Mouse (Mus musculus): Measurements from ENCODE around the gene Cadm4.
"Not testable (repeated sequence)": the region's sequence is repeated elsewhere in the genome, so short reads cannot be mapped to it uniquely, and the experiment has no call there.

Cadm4 gene

DNA sequence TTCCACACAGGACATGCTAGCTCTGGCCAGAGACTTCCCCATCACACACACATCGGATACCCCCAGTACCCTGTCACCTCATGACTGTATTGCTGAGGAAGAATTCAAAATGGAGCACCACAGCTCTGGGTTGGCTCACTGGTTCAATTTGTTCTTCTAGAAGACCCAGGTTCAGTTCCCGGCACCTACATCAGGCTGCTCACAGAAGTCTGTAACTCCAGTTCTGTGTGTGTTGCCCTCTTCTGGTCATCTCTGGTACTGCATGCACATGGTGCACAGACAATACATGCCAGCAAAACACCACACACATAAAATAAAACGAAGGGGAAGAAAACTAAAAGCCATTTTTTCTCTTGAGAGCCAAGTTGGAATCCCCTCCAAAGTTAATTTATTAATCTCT, 12.7 kb upstream of the Cadm4 start:
- DNase-seq: no peak

DNA sequence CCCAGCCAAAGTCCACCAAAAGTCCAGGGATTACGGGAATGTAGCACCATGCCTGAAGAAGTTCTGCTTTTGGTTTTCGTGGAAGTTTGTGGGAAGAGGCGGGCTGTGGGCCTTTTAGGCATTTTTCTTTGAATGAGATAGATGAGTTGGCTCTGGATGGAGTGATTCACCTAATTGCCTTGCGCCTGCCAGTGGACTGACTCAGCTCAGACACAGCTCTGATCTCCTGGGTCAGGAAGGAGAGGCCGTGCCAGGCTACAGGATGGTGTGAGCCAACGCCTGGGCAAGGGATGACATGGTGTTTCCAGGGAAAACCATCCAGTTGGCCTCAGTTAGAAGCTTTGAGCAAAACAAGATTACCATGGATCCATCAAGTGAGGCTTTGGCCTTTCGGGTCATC, 11.5 kb upstream of the Cadm4 start:
- DNase-seq: no peak

DNA sequence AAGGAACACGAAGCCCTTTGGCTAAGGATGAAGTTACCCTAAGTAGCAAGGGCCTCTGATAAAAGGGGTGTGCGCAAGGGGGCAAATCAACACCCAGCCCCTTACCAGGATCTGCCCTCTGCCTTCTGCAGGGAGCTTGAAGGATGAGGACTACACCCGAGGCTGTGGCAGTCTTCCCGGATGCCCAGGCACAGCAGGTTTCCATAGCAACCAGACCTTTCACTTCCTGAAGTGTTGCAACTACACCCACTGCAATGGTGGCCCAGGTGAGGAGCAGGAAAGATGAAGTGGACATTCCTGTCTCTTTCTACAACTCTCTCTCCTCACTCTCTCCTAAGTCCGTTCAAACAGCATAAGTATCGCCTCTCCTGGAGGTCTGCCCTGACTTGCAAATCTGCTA, 9.4 kb upstream of the Cadm4 start:
- DNase-seq: no peak

GRCm38 (mm10) chr7:24472937-24473336, 8.9 kb upstream of the Cadm4 start:
- DNase-seq: no peak

DNA sequence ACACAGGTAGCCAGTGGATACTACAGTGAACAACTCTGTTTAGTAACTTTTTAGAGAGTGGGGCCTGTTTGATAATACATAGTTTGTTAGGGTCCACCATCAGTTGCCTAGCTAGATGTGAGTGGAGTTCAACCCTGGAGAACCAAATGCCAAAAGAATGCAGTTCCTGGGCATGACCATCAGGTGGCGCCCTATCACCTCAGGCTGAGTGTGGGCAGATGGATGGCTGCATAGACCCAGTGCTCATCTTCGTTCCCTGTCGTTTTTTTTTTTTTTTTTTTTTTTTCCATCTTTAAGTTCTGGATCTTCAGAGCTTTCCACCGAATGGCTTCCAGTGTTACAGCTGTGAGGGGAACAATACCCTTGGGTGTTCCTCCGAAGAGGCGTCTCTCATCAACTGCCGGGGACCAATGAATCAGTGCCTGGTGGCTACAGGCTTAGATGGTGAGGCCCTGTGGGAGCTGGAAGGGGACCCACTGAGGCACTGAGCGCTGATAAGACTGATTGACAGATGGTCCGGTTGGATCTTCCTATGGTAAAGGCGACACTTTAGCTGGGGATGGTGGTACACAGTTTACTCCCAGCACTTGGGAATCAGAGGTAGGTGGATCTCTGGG, 7.8 kb upstream of the Cadm4 start:
- peak; percentile 78 for DNase-seq

DNA sequence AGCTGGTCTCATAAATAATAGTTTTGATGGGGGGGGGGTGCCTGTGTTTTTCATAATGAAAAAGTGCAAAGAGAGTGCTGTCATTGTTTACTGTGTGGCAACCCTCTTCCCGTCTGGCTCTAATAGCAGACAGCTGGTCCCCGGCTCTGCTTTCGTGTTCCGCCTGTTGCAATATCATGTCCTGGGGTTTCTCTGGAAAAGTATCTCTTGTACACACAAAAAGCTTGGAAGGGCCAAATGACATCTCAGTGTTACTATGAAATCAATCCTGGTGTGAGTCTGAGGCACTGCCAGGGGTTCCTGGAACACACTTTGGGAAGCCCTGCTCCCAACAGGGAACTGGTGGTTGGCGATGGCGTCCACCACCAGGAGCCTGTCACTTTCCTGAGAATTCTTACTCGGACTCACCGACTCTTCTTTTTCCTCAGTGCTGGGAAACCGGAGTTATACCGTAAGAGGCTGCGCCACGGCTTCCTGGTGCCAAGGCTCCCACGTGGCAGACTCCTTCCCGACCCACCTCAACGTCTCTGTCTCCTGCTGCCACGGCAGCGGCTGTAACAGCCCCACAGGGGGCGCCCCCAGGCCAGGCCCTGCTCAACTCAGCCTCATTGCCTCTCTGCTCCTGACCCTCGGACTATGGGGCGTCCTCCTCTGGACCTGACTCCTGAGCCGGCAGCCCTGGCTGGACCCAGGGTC, 6.9 kb upstream of the Cadm4 start:
- peak; percentile 42 for DNase-seq

DNA sequence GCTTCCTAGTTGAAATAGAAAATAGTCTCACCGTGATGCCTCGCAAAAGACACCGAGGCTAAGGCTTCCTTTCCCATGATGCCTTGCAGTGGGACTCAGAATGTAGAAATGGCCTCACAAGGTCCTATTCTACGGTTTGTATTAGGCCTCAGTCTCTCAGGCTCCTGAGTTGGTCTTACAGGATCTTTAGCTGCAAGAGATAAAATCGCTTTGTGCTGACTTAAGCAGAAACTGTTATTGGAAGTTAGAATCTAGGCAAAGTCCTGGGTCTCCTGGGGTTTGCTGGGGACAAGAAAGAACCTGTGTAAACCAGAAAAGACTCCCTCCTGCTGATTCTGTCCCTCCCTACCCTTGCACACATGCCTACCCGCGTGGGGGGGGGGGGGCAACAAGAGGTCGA, 5.5 kb upstream of the Cadm4 start:
- DNase-seq: no peak

- DNase-seq: no peak
These were observed 5.0 kb upstream of the Cadm4 start for GRCm38 (mm10) chr7:24476856-24477255.

GRCm38 (mm10) chr7:24478911-24479310, 2.9 kb upstream of the Cadm4 start:
- DNase-seq: no peak

DNA sequence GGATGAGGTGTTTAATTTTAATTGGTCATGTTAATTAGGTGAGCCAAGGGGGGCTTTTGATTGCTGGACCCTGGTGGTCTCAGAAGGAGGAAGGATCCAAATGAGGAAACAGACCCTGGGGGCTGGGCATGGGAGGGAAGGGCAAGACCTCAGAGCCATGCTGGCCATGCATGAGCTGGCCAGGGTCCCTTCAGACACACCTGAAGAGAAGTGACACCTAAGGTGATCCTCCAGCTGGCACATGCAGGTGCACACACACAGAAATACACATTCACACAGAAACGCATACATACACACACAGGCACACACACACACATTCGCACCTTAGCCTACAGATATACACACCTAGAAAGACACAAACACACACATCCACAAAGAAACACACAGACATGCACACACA, 2.1 kb upstream of the Cadm4 start:
- no peak for DNase-seq

DNA sequence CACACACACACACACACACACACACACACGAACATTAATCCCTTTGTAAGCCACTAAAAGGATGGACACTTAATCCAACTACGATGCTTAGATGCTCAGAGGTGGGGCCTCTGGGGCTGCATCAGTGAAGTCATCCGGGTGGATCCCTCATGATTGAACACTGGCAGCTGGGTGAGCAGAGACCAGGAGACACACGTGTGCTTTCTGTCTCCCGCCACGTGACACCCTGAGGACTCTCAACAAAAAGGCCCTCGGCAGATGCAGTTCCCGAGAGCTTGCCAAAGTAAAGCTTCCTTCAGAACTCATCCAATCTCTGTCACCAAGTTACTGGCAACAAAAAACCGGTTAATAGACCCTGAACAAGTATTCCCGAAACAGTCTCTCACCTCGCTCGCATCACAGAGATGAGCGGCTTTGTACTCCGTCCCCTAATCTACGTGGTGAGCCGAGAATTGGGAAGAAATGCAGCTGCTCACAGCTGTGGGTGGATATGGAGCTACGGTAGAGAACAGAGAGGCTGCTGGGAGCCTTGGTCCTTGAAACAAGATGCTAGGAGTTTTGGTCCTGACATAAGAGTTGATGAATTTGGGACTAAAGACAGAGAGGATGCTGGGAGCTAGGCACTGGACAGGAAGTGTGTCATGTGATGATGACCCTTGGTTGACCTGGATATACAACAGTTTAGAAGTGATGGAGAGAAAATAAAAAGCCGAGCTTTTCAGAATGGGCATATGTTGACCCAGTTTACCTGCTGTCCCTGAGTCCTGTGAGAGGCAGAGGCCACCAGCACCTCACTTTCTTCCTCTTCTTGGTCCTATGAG, 1.5 kb upstream of the Cadm4 start:
- no peak for DNase-seq

DNA sequence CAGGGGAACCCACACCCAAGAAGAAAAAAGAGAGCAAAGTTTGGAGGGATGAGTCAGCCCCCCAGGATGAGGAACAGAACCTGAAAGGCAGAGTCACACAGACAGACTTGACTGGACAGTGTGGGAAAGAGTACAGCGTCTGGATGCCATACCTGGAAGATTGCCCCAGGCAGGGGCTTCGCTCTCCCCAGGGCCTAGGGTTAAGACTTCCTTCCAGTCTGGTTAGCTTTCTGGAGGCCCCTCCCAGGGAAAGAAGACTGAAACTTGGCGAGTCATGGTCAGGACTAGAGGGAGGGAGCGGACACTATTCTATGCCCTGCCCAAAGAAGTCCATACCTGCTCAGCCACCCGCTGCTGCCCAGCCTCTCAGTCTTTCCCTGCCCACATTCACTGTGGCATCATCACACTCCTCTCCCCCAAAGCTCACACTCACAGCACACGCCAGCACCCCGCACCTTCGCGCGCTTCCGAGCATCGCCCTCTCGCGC, 793 bp upstream of the Cadm4 start:
- DNase-seq: no peak

DNA sequence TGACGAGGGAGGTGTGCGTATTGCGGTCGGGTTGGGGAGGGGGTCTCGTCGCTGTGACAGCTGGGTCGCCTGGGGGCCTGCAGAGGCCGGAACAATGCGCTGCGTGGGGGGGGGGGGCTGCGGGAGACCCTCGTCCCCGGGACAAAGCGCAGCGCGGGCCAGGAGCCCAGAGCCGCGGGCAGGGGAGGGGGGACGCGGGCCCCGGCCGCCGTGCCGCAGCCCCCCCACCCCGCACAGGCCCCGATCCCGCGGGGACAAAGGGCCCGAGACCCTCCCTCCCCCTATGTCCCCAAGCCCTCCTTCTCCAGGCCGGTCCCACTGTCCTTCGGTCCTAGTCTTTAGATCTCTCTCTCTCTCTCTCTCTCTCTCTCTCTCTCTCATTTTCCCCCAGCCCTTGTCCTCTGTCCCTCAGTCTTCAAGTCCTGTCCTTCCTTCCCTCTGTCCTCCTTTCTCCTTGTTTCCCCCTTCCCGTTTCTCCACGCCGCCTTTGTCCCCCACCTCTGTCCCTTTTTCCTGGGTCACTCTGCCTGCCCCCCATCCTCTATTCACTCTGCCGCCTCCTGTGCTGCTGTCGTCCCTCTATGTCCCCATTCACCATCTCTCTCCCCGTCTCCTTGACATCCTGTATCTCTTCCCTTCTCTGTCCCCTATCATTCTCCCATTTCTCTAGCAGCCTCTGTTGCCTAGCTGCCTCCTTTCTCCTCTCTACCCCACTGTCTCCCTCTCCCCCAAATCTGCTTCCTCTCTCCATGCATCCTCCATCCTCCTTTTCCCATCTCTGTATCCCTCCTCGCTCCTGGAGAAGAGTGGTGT, 591 bp downstream of the Cadm4 start:
- no peak for DNase-seq

- DNase-seq: not testable (repeated sequence)
These were observed 1.5 kb downstream of the Cadm4 start for GRCm38 (mm10) chr7:24483291-24483690.

GRCm38 (mm10) chr7:24485481-24485880, 3.7 kb downstream of the Cadm4 start:
- DNase-seq: no peak

DNA sequence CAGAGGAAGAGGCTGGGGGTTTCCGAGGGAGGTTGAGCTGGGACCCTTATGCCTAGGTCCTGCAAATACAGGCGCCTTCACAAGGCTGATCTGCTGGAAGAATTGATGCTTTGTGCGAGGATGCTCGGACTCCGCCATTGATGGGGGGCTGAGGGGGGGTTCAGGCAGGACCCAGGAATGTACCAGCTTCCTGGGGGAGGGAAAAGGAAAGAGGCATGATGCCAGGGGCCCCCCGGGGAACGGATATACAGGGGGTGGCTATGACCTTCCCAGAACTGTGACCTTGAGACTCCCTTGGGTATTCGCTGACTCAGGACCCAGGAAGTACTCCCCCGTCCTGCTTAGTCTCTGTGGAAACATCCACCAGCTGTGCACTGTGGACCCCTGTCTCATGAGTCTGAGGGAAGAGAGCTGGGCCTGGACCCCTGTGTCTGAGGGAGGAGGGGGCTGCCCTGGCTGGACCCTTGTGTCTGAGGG, 4.9 kb downstream of the Cadm4 start:
- no peak for DNase-seq

GRCm38 (mm10) chr7:24487403-24487802, 5.6 kb downstream of the Cadm4 start:
- no peak for DNase-seq

DNA sequence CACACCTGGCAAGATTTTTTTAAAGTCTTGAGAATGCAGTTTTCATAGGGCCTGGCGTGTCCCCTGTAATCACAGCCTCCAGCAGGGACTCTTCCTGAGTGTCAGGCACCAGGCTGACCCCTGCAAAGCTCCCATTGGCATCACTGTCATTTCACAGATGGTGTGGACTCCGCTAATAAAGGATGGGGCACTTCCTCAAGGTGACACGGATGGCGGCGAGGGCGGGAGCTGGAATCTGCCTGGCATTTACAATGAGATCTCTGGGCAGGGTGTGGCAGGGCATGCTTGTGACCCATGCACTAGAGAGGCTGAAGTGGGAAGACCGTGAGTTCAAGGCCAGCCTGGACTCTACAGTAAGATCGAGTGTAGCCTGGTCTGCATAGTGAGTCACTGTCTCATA, 6.5 kb downstream of the Cadm4 start:
- no peak for DNase-seq

DNA sequence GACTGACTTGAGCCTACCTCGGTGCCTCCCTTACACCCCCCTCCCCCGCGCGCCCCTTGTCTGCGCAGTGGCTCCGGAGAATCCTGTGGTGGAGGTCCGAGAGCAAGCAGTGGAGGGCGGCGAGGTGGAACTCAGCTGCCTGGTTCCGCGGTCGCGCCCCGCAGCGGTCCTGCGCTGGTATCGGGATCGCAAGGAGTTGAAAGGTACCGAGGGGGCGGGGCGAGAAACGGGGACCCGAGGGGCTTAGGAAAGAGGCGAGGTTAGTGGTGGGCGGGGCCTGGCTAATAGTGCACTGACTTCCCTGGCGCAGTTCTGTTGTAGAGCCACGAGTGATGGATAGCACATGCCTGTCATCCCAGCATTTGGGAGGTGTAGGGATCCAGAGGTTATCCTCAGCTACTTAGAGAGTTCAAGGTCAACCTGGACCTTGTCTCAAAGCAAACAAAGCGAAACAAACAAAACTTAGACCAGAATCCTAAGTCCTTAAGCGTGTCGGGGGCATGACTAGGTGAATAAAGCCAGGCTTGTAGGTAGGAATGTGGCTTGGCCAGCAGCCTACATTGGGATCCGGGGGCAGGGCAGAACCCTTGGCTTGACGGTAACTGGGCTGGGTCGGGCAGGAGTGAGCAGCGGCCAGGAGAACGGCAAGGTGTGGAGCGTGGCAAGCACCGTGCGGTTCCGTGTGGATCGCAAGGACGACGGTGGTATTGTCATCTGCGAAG, 18.2 kb downstream of the Cadm4 start:
- DNase-seq: no peak

- no peak for DNase-seq
These were observed 19.1 kb downstream of the Cadm4 start for GRCm38 (mm10) chr7:24500929-24501328.

DNA sequence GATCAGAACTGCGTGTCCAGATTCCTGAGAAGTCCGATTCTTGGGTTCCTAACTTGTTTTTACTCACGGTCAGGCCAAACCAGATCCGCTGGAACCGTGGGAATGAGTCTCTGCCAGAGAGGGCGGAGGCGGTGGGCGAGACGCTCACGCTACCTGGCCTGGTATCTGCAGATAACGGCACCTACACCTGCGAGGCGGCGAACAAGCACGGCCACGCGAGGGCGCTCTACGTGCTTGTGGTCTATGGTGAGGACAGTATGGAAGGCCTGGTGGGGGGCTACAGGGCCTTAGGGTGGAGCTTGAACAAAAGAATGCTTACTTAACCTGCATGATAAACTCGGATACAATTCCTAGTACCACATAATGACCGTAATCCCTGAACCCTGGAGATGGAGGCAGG, 19.7 kb downstream of the Cadm4 start:
- no peak for DNase-seq

- no peak for DNase-seq
These were observed 22.2 kb downstream of the Cadm4 start for GRCm38 (mm10) chr7:24504004-24504403.

Data from cerebellum, adult 8-10 months (tissue).